Mouse (Mus musculus): ENCODE results near the gene Naa25.
"Not testable (repeated sequence)": the region's sequence is repeated elsewhere in the genome, so short reads cannot be mapped to it uniquely, and the experiment has no call there.

Naa25 gene

DNA sequence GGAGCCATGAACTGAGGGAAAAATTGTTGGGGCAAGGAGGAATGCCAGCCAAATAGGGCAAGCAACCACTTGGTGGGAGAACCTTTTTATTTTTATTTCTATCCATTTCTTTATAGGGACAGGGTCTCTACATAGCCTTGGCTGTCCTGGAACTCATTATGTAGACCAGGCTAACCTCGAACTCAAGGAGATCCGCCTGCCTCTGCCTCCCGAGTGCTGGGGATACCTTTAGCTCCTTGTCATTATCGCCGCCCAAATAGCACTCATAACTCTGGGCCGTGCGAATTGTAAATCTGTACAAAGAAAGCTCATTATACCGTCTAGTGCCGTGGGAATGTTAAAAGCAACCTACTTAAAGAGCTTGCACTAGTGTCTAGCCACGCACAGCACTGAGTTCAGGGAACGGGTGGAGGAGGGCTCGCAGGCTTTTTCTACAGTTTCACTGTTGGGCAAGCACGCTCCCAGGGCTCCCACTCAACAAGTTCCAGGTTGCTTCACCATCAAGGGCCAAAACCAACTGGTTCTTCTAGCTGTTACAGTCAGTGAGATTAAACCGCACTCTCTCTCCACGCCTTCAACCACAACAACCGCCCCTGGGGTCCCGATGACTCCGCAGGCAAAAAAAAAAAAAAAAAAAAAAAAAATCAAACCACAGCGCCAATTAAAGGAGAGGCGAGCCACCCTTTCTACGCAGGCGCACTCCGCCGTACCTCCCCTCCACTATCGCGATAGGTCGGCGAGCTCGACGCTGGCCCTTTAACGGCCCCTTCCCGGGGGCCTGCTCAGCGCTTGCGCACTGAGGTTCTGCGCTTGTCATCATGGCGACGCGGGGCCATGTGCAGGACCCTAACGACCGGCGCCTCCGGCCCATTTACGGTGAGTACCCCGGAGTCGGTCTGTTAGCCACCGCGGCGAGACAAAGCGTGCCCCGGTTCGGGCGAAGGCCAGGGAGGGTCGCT is at the start of gene Naa25:
Naa25 (plus strand) TSS at position 750 of the 959 bp plus-strand sequence.
- DNase-seq: peak; percentile 89 to 93

DNA sequence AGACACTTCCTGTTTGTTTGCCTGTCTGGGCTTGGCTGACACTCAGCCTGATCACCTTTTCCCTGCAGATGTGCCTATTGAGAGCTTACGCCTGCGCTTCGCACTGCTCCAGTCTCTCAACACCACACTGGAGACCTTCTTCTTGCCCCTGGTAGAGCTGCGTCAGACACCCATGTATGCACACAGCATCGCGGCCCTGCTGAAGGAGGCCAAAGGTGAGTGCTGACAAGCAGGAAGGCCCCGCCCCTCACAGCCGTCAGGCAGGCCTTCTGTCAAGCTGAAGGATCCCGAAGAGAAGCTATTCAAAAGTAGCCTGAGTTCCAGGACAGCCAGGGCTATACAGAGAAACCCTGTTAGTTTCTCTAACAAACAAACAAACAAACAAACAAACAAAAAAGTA is 38.5 kb upstream of the Naa25 start:
- DNase-seq: no peak

DNA sequence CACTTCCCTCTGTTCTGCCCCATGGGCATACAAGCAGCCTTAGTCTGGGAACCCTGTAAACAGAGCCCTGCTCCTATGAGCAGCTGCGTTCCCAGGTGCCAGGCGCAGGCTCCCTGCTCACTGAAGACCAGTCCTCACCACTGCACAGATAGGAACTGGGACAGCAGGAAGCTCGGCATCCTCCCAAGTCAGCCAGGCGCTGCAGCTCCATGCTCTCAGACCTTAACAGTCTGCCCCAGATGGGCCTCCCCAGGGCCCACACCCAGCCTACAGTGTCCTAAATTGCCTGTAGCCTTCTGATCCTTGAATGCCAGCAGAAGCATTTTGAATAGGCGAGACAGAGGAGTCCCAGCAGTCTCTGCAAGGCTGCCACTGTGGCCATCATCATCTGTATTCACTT is 36.0 kb upstream of the Naa25 start:
- no peak for DNase-seq

DNA sequence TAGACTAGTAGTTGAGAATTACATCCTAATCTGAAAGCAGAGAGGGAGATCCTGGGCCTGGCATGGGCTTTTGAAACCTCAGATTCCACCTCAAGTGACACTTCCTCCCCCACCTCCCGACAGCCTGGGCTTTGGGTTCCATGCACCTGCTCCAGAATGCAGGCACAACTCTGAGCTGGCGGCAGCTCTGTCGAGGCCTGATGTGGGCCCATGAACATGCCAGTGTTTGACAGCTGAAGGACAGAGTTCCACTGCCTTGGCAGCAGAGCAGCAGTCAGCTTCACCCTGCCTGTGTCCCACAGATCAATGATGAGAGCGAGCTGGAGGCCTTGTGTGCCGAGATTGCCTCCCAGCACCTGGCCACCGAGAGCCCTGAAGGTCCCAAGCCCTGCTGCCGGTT is 34.3 kb upstream of the Naa25 start:
- no peak for DNase-seq

DNA sequence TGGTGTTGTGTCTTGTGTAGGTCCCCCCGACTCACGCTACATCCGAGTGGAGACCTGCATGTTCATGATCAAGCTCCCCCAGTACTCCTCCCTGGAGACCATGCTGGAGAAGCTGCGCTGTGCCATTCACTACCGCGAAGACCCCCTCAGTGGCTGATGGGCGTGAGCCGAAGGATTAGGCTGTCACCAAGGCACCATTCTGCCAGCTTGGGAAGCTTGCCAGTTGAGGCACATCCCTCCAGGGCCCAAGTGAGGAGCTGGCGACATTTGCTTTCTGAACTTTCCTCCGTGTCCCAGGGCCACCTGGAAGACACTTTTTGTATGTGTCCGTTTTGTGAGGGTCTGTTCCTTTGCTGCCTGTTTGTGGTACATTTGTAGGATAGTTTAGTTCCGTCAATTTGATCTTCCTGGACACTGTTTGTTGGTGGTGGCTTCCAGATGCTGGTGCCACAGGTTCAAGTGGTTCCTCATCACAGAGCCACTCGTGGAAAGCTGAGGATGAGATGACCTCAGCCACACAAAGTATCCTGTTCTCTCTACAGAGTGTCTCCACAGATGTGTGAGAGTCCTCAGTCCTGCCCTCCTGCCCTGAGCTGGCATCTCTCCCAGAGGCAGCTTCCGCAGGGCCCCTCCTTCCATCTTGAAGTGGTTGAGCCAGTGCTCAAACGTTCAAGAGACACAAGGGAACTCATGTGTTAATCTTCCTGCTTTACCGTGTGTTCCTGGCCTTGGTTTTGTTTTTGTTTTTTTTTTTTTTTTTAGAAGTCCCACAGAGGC is 31.1 kb upstream of the Naa25 start:
- no peak for DNase-seq

DNA sequence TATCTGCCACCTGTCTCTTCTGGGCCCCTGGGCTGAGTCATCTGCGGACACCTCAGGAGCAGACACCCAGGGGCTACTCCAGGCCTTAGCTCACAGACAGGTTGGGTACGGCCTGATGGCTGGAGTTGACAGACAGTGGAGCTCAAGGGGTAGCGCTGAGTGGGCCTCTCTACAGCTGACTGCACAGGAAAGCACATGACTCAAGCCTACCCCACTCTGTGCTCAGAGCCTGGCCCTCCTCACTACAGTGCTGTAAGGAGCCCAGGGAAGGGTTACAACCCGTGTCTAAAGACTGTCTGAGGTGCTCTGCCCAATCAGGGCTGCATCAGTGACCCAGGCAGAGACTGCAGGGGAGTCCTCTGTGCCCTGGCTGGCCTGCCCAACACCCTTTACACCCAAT is 30.5 kb upstream of the Naa25 start:
- DNase-seq: no peak

DNA sequence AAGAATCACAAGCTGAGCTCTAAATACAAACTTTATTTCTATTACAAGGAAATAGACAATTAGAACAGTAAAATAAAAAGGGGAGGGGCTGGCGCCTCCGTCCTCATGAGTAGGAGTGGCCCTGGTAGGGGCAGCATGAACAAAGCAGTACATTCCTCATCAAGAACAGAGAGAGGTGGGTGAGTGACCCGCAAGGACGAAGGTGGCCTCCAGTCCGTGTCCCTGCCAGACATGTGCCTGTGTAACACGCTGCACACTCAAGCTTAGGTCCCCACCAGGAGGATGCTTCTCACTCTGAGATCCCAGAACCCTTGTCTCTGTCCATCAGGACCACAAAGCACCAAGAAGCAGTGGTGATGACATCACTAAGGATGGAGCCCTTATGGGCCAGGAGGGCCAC is 26.0 kb upstream of the Naa25 start:
- DNase-seq: no peak

DNA sequence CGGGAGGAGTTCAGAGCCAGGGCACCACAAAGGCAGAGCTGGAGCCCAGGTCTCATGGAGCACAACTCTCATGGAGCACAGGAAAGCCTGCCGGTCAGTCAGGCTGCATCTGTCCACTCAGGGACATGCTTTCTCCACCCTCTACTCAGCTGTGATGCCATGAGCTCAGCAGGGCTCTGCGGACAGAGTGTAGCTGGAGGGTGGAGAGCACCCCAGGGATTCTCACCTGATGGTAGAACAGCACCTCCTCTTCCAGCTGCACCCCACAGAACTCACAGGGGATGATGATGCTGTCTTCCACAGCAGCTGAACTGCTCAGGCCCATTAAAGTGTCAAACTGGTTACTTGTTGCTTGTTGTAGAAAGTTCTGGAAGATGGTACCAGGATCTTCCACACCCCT is 22.9 kb upstream of the Naa25 start:
- DNase-seq: no peak

DNA sequence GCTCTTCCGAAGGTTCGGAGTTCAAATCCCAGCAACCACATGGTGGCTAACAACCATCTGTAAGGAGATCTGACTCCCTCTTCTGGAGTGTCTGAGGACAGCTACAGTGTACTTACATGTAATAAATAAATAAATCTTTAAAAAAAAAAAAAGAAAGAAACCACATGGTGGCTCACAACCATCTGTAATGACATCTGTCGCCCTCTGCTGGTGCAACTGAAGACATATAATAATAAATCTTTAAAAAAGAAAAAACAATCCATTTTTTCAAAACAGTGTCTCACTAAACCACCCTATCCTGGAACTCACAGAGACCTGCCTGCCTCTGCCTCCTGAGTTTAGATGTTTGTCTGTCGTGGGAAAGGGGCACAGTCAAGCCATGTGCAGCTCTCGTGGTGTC is 20.8 kb upstream of the Naa25 start:
- DNase-seq: not testable (repeated sequence)

DNA sequence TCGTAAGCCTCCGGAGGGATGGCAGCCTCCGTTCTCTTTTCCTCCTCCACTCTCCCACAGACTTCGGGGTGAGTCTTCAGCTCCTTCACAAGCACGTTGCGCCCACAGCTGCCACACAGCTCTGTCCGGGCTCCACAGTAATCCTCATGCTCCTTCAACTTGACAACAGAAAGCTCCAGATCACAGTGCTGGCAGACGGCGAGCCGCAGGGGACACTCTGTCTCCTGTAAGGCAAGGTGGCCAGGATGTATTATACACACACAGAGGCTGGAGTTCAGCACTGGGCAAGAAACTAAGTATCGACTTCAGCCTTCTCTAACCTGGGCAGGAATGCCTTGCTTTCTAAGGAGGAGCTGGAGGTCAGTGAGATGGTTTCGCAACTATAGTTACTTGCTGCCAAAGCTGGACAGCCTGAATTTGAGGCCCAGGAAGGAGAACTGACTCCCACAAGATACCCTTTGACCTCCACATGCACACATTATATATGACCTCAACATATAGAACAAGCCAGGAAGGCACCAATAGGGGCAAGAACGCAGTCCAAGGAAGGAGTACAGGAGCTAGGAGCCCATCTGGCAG is 19.0 kb upstream of the Naa25 start:
- DNase-seq: no peak

DNA sequence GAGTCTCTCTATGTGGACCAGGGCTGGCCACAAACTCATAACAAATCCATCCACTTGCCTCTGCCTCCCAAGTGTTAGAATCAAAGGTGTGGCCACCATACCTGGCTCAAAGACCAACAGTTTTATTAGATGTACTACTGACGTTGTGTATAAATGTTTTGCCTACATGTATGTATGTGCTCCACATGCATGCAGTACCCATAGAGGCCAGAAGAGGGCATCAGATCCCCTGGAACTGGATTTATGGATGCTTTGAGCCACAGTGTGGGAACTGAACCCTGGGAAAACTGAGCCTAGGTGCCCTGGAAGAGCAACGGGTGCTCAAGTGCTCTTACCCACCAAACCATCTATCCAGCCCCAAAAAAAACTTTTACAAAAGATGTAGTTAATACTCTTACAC is 17.0 kb upstream of the Naa25 start:
- no peak for DNase-seq

DNA sequence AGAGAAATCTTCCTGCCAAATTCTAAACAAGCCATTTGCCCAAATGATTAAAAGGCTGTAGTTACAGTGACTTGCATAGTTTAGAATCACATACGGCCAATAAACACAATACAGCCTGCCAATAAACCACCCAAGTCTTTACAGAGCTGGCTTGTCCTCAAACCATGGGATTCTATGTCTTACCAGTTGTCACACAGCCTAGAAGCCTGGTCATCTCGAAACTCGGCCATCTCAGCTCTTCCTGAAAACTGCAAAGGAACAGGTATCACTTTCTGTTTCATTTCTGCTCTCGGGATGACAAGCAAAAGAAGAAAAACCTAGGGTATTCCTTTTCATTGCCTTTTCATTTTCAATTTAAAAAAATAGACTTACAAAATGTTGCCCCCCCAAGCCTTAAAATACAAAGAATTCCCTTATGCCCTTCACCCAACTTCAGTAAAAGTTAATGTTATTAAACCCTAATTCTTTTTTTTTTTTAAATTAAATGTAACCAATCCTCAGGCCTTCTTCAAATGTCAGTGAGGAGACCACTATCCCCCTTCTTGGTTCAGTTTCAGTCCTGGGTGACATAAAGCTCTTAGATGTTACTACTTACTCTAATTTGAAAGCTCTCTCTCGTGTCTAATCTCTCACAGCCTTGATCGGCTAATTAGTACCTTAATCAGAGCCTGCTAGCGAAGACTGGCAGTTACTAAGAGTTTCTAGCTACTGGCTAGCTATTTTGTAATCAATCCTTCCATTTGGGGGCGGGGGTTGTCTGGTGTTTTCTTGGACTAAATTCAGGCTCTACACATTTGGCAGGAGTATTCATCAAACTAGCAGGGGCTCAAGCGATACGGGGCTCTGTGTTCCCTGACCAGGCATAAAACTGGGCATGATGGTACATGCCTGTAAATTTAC is 13.6 kb upstream of the Naa25 start:
- DNase-seq: no peak

DNA sequence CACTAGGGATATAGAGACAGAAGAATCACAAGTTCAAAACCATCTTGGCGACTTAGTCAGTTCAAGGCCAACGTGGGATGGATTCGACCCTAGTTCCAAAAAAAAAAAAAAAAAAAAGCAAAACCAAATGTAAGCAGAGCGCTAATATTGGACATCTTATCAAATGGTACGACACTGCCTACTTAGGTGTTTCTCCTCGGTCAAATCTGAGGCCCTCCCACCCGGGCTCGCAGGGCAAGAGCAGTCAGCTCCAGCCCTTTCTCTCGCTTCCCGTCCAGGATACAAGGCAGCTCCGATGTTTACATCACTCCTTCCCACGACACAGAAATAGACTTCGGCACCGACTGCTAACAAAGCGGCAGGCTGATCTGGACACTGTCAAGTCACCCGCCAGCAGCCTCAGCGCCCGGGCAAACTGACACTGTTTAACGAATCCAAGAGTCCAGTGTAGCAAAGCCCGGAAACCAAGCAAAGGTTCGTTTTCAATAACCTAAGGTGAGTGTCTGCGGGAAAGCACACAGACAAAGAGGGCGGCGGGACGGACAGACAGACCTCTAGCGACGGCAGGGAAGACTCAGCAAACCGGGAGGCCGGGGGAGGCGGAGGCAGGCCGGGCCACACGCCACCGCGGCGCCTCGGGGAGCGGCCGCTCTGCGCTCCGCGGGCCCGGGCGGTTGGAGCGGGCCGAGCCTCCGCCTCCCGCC is 12.8 kb upstream of the Naa25 start:
- DNase-seq: no peak

DNA sequence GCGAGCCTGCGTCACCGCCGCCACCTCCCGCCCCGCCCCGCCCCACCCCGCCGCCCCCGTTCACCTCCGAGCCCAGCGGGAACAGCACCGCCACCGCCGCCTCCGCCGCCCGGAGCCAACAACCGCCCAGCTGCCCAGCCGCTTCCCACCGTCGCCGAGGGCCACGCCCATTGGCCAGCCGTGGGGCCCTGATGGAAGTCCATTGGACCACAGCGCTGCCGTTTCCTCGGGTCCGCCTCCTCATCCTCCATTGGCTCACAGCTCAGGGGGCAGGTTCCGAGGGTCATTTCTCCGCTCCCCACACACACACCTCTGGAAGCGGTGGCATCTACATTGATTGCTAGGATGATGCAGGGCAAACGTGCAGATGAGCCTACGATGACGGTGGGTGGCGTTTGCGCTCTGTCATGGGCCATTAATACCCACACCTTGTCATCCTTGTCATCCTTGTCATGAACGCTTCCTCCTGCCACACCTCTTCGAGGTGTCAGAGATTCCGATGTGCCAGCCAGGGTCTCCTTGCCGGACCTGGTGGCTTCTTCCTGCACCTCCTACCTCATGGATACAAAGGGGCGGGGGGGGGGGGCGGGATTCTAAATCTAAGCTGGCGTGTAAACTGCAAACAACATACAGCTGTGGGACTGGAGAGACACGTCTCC is 12.1 kb upstream of the Naa25 start, which contains the start of gene Trafd1:
Trafd1 (minus strand) TSS at position 172 of the 659 bp plus-strand sequence.
- peak; percentile 83 to 88 for DNase-seq

DNA sequence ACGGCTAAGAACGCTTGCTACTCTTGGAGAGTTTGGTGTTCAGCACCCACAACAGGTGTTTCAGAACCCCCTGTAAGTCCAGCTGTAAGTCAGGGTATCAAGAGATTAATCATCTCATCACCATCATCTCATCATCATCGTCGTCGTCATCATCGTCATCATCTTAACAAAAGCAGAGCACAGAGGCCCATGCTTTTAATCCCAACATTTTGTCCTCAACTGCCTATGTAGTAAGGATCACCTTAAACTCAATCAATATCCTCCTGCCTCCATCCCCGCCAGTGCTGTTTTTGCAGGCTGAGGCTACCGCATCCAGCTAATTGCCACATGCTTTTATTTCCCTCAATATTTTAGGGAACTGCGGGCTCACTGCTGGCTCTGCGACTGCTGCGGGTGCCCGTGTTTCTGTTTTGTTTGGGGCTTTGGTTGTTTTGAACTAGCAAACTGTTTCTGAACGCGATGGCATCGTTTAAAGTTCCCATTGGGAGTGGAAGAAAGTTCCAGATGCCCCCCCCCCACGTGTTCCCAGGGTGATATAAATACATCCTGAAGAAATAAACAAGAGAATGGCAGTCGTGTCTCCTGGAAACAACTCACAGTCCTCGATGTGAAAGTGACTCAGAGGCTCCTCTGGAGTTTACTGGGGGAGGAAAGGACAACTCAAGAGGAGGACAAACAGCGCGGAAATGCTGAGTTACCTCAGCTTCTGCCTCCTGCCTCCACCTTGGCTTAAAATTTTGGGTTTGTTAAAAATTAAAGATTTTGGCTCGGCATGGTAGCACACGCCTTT is 11.4 kb upstream of the Naa25 start:
- no peak for DNase-seq

DNA sequence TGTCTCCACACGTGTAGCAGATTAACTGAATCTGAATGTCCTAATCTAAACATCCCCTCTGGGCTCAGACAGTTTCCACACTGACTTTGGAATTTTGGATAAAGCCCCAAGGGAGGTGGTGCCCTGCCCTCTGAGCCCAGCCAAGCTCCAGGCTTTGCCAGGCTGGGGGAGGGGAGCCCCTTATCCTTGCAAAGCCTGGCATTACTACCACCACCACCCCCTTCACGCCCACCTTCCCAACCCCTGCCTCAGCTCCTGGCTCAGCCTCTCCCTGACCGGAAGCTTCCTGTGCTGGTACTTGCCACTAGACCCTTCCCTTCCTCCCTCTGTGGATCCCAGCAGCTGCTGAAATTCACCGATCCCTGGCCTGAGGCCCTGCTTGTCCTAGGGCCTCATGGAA is 10.6 kb upstream of the Naa25 start:
- no peak for DNase-seq

DNA sequence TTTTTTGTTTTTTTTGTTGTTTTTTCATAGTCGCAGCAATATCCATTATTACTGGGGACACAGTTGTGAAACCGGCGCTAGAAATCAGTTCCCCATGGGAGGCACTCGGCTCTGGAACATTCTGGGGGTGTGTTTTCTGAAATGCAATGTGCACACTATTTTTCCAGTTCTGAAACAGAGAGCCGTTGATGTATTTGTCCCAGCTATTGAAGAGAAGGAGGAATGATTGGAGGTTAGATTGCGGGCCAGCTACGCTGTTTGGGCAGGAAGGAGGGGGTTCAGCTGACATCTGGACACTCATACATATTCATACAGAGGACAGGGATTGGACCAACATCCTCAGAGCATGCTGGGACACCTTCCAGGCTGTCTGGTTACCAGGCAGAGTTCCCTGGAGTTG is 8.6 kb upstream of the Naa25 start:
- no peak for DNase-seq

DNA sequence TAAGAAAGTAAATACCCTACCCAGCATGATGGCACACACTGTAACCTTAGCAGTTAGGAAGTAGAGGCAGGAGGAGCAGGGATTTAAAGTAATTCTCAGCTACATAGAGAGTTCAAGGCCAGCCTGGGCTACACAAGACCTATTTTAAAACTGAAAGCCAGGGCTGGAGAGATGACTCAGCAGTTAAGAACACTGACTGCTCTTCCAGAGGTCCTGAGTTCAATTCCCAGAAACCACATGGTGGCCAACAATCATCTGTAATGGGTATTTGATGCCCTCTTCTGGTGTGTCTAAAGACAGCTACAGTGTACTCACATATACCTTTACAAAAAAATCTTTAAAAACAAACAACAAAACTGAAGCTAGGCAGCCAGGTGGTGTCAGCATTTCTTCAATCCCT is 8.0 kb upstream of the Naa25 start:
- no peak for DNase-seq

DNA sequence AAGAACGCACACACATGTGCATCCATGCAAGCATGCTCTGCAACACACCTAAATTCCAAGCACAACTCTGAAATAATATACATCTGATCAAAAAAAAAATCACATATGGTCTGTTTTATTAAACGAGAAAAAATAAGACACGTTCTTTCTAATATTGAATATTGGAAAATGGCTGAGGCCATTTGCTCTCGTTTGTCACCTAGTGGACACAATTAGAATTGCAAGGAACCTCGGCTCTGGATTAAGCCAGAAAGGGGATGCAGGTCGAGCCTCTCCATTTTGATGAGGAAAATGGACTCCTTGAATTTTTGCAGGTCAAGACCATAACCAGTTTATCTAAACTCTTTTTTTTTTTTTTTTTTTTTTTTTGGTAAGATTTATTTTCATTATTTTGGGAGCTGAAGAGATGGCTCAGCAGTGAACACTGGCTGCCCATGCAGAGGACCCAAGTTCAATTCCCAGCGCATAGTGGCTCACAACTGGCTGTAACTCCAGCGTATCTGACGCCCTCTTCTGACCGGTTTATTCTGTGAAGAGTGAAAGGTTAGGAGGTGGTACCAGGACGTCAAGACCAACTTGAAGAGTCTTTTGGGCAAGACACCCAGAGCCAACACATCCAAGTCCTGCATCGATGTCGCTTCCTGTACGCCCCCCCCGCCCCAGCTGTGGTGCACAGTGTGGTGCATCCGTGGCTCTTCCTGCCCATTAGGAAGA is 4.9 kb upstream of the Naa25 start:
- no peak for DNase-seq

DNA sequence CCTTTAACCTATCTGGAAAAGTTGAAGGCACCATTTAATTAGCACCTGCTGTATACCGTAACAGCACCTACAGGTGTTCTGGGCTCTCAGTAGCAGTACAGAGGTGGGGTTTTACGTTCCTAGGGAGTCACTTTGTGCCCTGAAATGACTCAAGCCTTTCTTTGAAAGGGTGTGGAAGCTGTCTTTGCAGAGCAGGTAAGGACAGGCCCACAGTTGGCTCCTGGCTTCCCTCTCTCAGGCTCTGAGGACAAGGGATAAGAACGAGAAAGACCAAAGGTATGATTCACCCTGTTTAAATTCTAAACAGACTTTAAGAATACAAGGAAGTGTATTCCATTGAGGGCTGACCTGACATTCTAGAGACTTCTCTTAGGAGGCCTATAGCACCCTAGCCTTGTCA is 4.3 kb upstream of the Naa25 start:
- DNase-seq: no peak

Data from thymus, adult 18-20 months (tissue).